Comparison of ENCODE assay signal across 9 mouse cellular contexts in genomic region chr6:37552760-37553159, GRCm38 (mm10). TPM values are rescaled to one million over a fixed set of nuclear protein-coding genes. Genes with fewer than 3 reads are reported as not detected.
DNase-seq lines count a peak whose midpoint lies in the region; ATAC-seq and TF ChIP-seq lines count a peak whose summit lies in the region.
"Had no signal": no experiment of that assay in that cellular context is flagged by ENCODE, and none has a peak within 500 bp of the region (broad histone marks: within the 10 kb centered on the region; RNA-seq: fewer than 3 reads in every experiment).

No protein-coding gene starts in this region.

- no peak overlapping the region for H3K9ac ChIP-seq in kidney, embryonic 15.5 days
- H3K9ac ChIP-seq: limb, embryonic 12.5 days had no signal

- H3K27ac ChIP-seq in kidney, adult 2 months (ENCODE audit: insufficient read depth, low read depth, low read length) = no peak overlapping the region
- no peak overlapping the region for H3K27ac ChIP-seq in kidney, embryonic 15.5 days
- H3K27ac ChIP-seq: limb, embryonic 12.5 days had no signal

- no peaks in the 10 kb centered on the region for H3K9me3 ChIP-seq in kidney, embryonic 15.5 days (replicated peaks)
- H3K9me3 ChIP-seq: limb, embryonic 12.5 days had no signal

- no peak for TF ChIP-seq POLR2A in kidney, adult 2 months (IDR thresholded peaks at IDR 0.05; ENCODE audit: low read depth, low read length)

- WGBS in kidney, adult 2 months = 84% methylated on average over 2 of the region's 2 CpGs
- WGBS in kidney, embryonic 15.5 days = 84% methylated on average over 2 of the region's 2 CpGs

- no peak overlapping the region for H3K4me3 ChIP-seq in kidney, adult 2 months (ENCODE audit: insufficient read depth, low read depth, low read length)
- H3K4me3 ChIP-seq in kidney, embryonic 15.5 days (replicated peaks) = no peak overlapping the region
- H3K4me3 ChIP-seq: limb, embryonic 12.5 days had no signal

- TF ChIP-seq CTCF in kidney, adult 2 months (conservative IDR thresholded peaks at IDR 0.05; ENCODE audit: insufficient read depth, insufficient read length, low read depth, low read length) = peak; percentile 40; the same call in 1 of the 2 replicates

- ATAC-seq in kidney, embryonic 15.5 days (replicated peaks; ENCODE audit: low FRiP score) = no peak
- no peak for ATAC-seq in megakaryocyte-erythroid progenitor cell, adult 5-6 weeks (replicated peaks; ENCODE audit: low FRiP score, low TSS enrichment, poor library complexity, severe bottlenecking)

- peak; percentile 71 for DNase-seq in kidney, adult 2 months
- DNase-seq in CD4-positive helper T cell, adult 2 months (ENCODE audit: low read depth, low spot score) = peak; percentile 37
- DNase-seq in adrenal gland, postnatal 10 days = peak; percentile 49
- DNase-seq in kidney, postnatal 25 days = peak; percentile 64 to 77
- DNase-seq in cerebellum, adult 9-10 months = no peak
- DNase-seq in spleen, postnatal 36 days (ENCODE audit: low spot score in 2 of 2) = no peak

- H3K4me1 ChIP-seq in kidney, adult 2 months (ENCODE audit: control insufficient read depth, insufficient read depth, low read length) = no peaks in the 10 kb centered on the region; the same call in 1 of the 2 replicates
- H3K4me1 ChIP-seq in kidney, embryonic 15.5 days = no peaks in the 10 kb centered on the region
- H3K4me1 ChIP-seq: limb, embryonic 12.5 days had no signal

- H3K36me3 ChIP-seq in kidney, adult 2 months (ENCODE audit: control insufficient read depth, insufficient read depth, low read length) = no peaks in the 10 kb centered on the region
- no peaks in the 10 kb centered on the region for H3K36me3 ChIP-seq in kidney, embryonic 15.5 days
- H3K36me3 ChIP-seq: limb, embryonic 12.5 days had no signal

- H3K27me3 ChIP-seq in kidney, adult 2 months (replicated peaks; ENCODE audit: control insufficient read depth, insufficient read depth, low read length) = no peaks in the 10 kb centered on the region
- H3K27me3 ChIP-seq in kidney, embryonic 15.5 days = no peaks in the 10 kb centered on the region
- H3K27me3 ChIP-seq: limb, embryonic 12.5 days had no signal

- H3K4me2 ChIP-seq in kidney, embryonic 15.5 days = no peak overlapping the region
- H3K4me2 ChIP-seq: limb, embryonic 12.5 days had no signal

RNA-seq across cellular contexts. Expression of gene Akr1d1, which starts 22.8 kb away (rescaled TPM):
- 18.7 and 19.1 TPM in 2 replicates for polyA plus RNA-seq in kidney, adult 2 months (2012; rRNA removed)
- 0.64 and 0.88 TPM in 2 replicates for polyA plus RNA-seq in kidney, embryonic 15.5 days (2015; fragmentation: Nextera tagmentation; extraction: Ambion mirVana)
- total RNA-seq in adrenal gland, postnatal 10 days (2021) = 100 to 1,000 TPM; 209 to 355 TPM
- not detected in 2 replicates for total RNA-seq in megakaryocyte-erythroid progenitor cell, adult 5-6 weeks (2014; fragmentation: Nextera tagmentation)
- total RNA-seq in megakaryocyte-erythroid progenitor cell, adult 5-6 weeks (2017) = not detected in 2 replicates
- polyA plus RNA-seq: limb, embryonic 12.5 days had no signal

Comparison
In these comparisons a context has a peak if more than half of its experiments do, and no peak if none do; other contexts are left out.
1. DNase-seq: peak in kidney, adult 2 months (single experiment), CD4-positive helper T cell, adult 2 months (single experiment), adrenal gland, postnatal 10 days (single experiment) and kidney, postnatal 25 days (2 of 2); none in cerebellum, adult 9-10 months (single experiment) and spleen, postnatal 36 days (0 of 2).
2. RNA of gene Akr1d1, which starts 22.8 kb away (total RNA-seq): 209 to 355 TPM in adrenal gland, postnatal 10 days; not detected in megakaryocyte-erythroid progenitor cell, adult 5-6 weeks; every median in the first group is over 100 times any median in the second.